Mouse (Mus musculus) embryonic fibroblast, embryonic 13.5 days (primary cell): ENCODE measurements at regions not wholly inside any gene's neighbourhood (a gene's known extent, or its start where the extent isn't known, plus 50 kb on each side); places are given as distances from the start of the nearest gene placed in this dataset.

Source experiments
- H3K27ac ChIP-seq: 2 replicates; pipeline ENCODE4 v1.5.1; 2012; ENCODE audit warnings: low read length, control low read depth, inconsistent platforms; ENCODE audit not compliant: insufficient read depth
- H3K4me1 ChIP-seq: 2 replicates; pipeline ENCODE4 v1.6.1; 2011; ENCODE audit warnings: low read length; ENCODE audit not compliant: control insufficient read depth, insufficient read depth
- H3K4me3 ChIP-seq: 2 replicates; pipeline ENCODE4 v1.5.1; 2011; ENCODE audit warnings: mild to moderate bottlenecking, control low read depth, low read length; ENCODE audit not compliant: insufficient read depth
- CTCF ChIP-seq: IDR thresholded peaks from 2 replicates; pipeline ENCODE4 v1.5.1; 2011; ENCODE audit warnings: mild to moderate bottlenecking, control low read depth, low read length, moderate library complexity, borderline replicate concordance; ENCODE audit not compliant: insufficient read depth
- POLR2A ChIP-seq: IDR thresholded peaks from 2 replicates; pipeline ENCODE4 v1.6.1; 2011; ENCODE audit warnings: low read depth, mild to moderate bottlenecking, control low read depth, low read length, moderate library complexity

DNA sequence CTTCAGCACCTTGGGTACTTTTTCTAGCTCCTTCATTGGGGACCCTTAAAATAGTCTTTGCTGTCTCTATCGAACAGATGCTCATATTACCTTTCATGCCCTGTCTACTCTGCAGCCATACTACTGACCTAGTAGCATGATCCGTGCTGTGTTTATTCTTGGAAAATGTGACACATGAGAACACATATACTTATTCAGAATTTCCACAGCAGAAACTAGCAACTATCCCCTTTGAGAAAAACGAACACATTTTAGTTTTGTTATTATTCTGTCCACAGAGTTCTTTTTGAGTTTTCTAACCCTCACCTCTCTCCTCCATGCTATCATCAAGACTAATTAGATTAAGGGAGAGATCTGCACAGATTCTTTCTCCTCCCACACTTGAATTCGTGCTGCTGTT is 341.6 kb upstream of the Actbl2 start:
- peak overlapping the region; percentile 99 for H3K27ac ChIP-seq

DNA sequence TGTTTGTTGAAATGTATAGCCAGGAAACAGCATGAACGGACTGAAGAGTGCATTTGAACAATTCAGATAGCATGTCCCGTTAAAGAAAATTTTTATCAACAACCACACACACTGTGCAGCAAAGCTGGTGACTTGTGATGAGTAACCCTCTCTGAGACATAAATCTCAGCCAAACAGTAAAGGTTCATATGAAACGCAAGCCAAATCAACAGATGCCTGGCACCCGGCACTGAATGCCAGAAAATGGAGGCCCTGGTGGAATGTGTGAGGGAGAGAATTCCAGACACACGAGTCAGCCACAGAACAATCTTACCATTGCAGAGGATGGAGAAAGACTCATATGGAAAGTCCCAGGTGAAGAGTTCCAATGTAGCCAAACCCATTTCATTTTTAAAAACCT is 341.1 kb upstream of the Actbl2 start:
- peak overlapping the region; percentile 99 for H3K27ac ChIP-seq

More for the DNA sequence above, 341.6 kb upstream of the Actbl2 start:
- Histone ChIP-seq H3K4me1 (peaks cover 5% of the 10 kb centered on the region; the same call in 1 of the 2 replicates), H3K4me3 (no peak overlapping the region)
- TF ChIP-seq CTCF (no peak), POLR2A (no peak)

DNA sequence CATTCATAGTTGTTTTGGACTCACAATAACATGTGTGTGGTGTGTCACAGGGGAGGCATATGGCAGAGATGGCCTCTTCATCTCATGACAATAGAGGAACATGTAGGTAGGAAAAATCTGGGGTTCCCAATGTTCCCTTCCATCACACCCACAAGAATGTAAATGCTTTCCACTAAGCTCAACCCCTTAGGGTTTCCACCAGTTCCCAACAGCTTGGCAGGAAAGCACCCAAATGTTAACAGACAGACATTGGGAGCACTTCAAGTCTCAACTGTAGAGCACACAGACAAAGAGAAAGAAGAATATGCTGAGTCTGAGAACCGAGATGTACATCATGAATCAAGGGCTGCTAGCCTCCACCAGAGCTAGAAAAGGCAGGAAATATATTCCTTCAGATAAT is 339.7 kb upstream of the Actbl2 start:
- no peak overlapping the region for H3K27ac ChIP-seq
- H3K4me3 ChIP-seq = no peak overlapping the region
- TF ChIP-seq POLR2A (no peak), CTCF (no peak)
- peaks cover 5% of the 10 kb centered on the region; the same call in 1 of the 2 replicates for H3K4me1 ChIP-seq

More for the DNA sequence above, 341.1 kb upstream of the Actbl2 start:
- TF ChIP-seq CTCF (no peak), POLR2A (no peak)
- no peak overlapping the region for H3K4me3 ChIP-seq
- peaks cover 5% of the 10 kb centered on the region; the same call in 1 of the 2 replicates for H3K4me1 ChIP-seq

DNA sequence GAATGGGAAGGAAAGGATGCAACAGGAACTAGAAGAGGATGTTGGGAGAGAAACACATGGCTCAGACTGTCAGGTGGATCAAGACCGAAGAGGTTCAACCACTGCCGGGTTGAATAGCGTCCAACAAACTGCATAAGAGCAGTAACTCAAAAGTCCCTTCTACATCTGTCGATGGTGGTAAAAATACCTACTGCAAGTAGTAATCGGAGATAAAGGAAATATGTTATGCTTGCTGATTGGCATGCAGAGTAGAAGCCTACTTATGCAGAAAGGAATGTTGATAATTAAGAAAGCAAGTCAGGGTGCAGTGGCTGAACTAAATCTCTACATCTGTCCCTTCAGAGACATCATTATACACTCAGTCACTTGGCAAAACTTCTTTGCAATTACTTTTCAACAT is 330.9 kb upstream of the Actbl2 start:
- peaks cover 8% of the 10 kb centered on the region for H3K4me1 ChIP-seq
- no peak overlapping the region for H3K4me3 ChIP-seq
- TF ChIP-seq POLR2A (no peak), CTCF (no peak)
- peak overlapping the region; percentile 72; the same call in 1 of the 2 replicates for H3K27ac ChIP-seq

DNA sequence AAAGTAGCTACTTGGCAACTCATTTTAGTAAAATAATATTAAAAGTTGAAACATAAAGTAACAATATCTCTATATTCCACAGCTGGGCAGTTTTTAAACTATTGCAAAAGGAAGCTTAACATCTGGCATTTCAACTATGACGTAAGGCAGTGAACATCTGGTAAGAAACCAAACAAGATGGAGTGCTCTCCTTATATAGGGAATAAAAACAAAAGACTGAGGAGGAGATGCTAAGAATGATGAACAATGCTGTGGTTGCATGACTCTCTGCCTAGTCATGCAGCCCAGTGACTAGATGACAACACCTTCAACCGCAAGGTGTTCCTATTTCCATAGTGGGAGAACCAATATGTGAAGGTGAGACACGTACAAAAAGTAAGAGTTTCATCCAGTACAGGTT is 329.9 kb upstream of the Actbl2 start:
- no peak for TF ChIP-seq POLR2A
- H3K4me3 ChIP-seq = no peak overlapping the region
- H3K27ac ChIP-seq = peak overlapping the region; percentile 99
- H3K4me1 ChIP-seq = peaks cover 10% of the 10 kb centered on the region

DNA sequence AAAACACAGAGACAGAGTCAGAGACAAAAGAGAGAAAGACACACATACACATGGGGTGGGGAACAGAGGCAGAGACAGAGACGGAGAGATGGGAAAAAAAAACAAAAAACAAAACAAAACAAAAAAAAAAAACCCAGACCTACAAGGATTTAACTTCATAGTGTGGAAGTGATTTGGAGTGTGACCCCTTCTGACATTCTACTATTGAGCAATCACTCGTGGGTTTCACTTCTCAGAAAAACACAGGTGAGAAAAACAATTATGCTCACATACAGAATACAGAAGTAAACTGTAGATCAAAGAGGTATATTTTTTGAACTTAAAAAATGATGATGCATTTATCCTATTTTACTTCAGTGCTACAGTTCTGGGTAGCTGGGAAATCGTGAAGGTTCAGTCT is 326.7 kb upstream of the Actbl2 start:
- TF ChIP-seq POLR2A (no peak), CTCF (no peak)
- Histone ChIP-seq H3K4me1 (peaks cover 10% of the 10 kb centered on the region), H3K27ac (peak overlapping the region; percentile 16; the same call in 1 of the 2 replicates), H3K4me3 (no peak overlapping the region)

DNA sequence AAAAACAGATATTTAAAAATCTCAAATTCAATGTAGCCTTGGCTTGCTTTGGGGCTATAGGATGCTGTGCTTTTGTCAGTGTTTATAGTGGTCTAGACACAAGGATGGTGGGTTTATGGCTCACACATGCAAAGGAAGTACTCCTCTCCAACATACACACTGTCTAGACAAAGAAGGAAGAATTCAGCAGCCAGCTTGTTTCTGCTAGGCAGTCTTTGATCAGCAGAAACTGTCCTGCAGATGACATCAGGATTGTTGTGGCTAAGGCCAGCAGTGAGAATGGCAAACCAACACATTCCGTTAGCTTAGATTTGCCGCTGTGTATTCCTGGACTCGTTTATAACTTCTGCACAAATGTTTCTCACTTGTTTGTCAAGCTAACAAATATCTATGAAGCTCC is 325.9 kb upstream of the Actbl2 start:
- Histone ChIP-seq H3K4me1 (peaks cover 10% of the 10 kb centered on the region), H3K27ac (peak overlapping the region; percentile 82), H3K4me3 (no peak overlapping the region)
- TF ChIP-seq POLR2A = no peak
- no peak for TF ChIP-seq CTCF

DNA sequence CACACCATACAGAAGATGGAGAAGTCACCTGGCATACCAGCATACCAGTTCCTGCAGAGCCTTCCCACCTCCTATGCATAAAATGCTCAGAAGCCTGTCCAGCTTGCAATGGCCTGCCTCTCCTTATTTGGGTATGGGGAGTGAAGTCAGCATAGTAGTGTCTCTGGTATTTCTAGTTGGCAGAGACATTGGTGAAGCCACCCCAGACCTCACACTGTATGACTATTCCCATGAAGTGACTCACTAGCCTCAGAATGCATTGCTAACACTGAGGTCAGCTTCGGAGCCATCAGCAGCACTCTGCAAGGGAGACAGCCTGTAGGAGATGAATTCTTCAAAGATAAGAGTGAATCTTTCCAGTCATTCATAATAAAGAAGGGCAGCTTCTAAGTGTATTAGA is 325.2 kb upstream of the Actbl2 start:
- Histone ChIP-seq H3K27ac (peak overlapping the region; percentile 82), H3K4me1 (peaks cover 10% of the 10 kb centered on the region), H3K4me3 (no peak overlapping the region)
- TF ChIP-seq POLR2A (no peak), CTCF (no peak)

DNA sequence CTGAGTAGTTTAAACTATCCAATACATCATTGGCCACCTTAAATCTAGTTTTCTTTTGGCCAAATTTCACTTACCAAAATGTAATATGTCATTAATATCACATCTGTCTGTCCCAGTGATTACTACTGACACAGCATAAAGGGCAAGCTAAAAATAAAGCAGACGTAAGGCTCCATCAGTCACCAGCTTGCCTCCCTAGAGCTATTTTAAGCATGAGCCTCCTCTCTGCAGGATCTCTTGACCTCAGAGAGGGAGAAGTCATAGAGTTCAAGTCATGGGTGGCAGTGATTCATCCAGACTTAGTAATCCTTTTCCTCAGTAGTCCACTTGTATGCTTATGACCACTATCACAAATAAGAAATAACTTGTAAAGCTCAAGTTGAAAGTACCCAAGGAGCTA is 313.2 kb upstream of the Actbl2 start:
- TF ChIP-seq CTCF (no peak), POLR2A (no peak)
- no peak overlapping the region for H3K4me3 ChIP-seq

DNA sequence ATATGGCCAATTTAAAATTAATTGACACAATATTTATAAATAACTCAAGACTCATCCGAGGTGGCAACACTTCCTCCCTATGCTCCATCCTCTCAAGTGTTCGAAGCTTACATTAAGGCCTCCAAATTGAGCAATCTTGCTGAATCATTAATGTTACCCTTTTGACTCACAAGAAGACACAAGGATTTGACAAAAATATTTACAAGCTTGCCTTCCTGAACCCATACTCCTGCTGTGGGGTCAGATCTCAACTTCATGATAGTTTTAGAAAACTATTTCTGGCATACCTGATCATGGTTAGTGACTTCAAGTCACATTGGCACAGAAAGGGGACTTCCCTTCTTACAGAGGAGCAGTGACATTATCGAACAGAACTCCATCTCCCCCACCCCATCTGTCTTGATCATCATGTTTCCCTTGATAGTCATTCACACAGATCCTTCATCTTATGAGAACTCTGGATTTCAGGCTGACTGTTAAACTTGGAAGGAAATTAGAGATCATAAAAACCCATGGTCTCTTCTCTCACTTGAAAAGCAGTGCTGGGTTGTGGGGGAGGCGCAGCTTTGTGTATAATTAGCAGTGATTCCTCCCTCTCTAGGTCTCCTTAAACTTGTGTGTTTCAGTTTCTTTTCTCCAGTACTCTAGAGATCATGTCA is 311.7 kb upstream of the Actbl2 start:
- TF ChIP-seq CTCF (no peak), POLR2A (no peak)
- peak overlapping the region; percentile 100 for H3K27ac ChIP-seq
- H3K4me1 ChIP-seq = peaks cover 16% of the 10 kb centered on the region
- no peak overlapping the region for H3K4me3 ChIP-seq

More for the DNA sequence above, 313.2 kb upstream of the Actbl2 start:
- peaks cover 16% of the 10 kb centered on the region for H3K4me1 ChIP-seq
- peak overlapping the region; percentile 65; the same call in 1 of the 2 replicates for H3K27ac ChIP-seq
